Mouse (Mus musculus) embryonic fibroblast, embryonic 13.5 days (primary cell): ENCODE data around the gene Phb2.
A peak's percentile ranks its signal among the peaks of the same experiment; 100 is the strongest.

Experiments used
- CTCF ChIP-seq: IDR thresholded peaks from 2 replicates; pipeline ENCODE4 v1.5.1; 2011; ENCODE audit warnings: mild to moderate bottlenecking, control low read depth, low read length, moderate library complexity, borderline replicate concordance; ENCODE audit not compliant: insufficient read depth
- POLR2A ChIP-seq: IDR thresholded peaks from 2 replicates; pipeline ENCODE4 v1.6.1; 2011; ENCODE audit warnings: low read depth, mild to moderate bottlenecking, control low read depth, low read length, moderate library complexity

DNA sequence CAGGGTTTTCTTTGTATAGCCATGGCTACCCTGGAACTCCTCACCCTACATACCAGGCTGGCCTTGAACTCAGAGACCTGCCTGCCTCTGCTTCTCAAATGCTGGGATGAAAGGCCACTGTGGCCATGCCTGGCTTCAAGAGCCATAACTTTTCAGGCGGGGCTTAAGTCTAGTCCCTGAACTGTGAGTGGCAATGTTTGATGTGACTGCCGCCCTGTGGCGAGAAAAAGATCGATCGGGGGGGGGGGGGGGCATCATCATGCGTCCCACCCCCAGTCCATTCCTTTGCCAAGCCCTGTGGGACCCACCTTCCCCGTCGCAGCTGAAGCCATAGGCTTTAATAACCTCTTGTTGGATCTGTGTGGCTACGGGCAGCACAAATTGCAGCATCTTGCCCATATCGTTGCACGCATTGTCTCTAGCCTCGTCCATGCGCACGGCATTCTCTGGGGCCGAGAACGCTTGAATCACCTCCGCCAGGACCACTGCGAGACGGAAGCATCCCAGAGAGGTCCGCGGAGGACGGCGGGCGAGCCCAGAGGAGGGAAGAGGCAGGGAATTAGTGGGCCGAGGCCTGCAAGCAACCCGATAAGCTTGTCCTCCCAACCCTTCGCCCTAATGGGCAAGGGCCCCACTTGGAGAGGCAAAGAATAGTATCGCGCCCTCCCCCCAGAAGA lies 28.2 kb downstream of the Phb2 start:
- peak; percentile 9; the same call in 1 of the 2 replicates for TF ChIP-seq POLR2A
- no peak for TF ChIP-seq CTCF
